Mouse (Mus musculus) layer of hippocampus, postnatal 36 days (tissue): ENCODE results near the gene Tmem8. TPM values are rescaled to one million over a fixed set of nuclear protein-coding genes. Genes with fewer than 3 reads are reported as not detected.

Experiments
- DNase-seq, 2 experiments: peaks; one replicate each; pipeline ENCODE4 v3.0.0; 2022
- total RNA-seq, 2 experiments: library from RNA; stranded (reverse); gene quantifications; 2 replicates each; pipeline ENCODE4 v1.2.3; 2021

The Tmem8 gene
- total RNA-seq, 2 experiments from 2014 or later: 10.8 to 11.9 TPM

DNA sequence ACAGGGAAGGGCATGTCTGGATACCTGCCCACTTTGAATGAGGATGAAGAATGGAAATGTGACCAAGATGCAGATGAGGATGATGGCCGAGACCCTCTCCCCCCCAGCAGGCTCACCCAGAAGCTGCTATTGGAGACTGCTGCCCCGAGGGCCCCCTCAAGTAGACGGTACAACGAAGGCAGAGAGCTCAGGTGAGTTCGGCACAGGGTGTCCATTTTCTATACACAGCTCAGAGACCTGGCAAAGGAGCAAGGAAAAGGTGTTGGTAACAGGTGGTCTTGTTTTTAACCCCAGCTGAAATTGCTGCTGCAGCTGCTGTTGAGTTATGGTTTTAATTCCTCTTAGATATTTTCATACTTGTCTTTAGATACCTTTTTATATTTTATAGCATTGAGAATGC, 30.3 kb downstream of the Tmem8 start:
- no peak for DNase-seq

DNA sequence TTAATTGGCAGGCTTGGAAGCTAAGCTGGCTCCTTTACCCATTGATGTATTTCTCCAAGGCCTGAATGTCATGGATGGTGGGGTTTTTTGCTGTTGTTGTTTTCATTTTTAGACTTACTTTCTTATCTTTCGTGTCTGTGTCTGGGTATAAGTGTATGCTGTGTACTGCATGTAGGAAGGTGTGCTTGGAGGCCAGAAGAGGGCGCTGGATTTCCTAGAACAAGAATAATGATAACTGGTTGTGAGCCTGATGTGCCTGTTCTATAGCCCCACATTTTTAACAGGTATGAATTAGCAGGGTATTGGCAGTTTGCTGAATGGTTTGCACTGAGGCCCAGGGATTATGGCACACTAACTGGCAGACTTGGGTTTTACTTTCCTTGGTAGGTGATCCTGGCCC, 36.0 kb downstream of the Tmem8 start:
- no peak for DNase-seq

DNA sequence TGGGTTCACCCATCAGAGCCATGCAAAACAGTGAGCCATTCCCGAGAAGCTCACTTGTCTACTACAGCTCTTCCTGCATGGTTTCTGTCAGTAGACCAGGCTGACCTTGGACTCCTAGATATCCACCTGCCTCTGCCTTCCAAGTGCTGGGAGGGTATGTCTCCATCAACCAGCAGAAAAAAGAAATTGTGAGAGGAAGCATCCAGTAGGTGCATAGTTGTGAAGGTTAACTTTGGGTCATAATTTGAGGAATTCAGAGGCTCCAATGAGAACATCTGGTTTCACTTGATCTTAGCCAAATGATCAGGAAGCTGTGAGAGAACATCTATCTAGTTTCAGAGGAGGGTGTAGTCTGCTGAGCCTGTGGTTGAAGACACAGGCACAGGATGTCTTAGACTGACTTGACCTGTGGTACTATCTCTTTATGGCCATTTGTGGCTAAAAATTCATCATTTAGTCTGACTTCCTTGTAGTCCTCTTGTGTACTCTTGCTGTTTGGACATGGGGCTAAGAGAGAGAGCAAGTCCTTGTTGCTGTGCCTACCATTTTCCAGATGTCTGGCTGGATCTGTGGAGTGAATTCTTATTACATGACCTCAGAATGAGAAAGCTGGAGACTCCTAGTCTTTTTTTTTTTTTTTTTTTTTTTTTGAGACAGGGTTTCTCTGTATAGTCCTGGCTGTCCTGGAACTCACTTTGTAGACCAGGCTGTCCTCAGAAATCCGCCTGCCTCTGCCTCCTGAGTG, 39.0 kb downstream of the Tmem8 start:
- DNase-seq: no peak

DNA sequence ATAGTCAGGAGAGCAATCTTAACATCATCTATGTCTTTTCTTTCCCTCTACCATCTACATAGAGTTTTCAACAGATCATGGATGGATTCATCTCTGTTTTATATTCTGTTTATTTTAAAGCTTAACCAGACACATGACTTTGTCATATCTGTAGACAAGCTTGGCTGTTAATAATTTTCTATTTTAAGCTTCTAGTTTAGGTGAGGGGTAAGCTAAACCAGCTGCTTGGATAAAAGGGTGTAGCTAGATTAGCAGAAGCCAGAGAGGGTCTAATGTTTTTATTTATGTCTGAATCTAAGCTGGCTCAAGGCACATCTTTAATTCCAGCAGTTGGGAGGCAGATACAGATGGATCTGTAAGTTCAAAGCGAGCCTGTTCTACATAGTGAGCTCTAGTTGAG, 49.6 kb downstream of the Tmem8 start:
- no peak for DNase-seq

DNA sequence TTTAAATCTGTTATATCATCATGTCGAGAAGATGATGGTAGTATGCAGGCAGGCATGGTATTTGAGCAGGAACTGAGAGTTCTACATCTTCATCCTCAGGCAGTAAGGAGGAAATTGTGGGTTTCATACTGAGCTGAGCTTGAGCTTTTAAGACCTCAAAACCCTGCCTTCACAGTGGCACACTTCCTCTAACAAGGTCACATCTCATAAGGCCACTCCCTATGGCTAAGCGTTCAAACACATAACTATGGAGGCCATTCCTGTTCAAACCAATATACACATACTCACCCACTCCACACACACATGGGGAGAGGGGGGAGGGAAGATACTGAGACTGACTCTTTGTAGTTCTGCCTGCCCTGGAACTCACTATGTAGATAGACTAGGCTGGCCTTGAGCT, 54.9 kb downstream of the Tmem8 start:
- DNase-seq: no peak

Other genes starting within 250 kb of the Tmem8 start
- gene Mcrip2, start 244.5 kb upstream of the Tmem8 start, total RNA-seq: 10 to 100 TPM; 25.4 to 28.9 TPM
- gene Mettl26, start 238.2 kb upstream of the Tmem8 start, total RNA-seq: 10 to 100 TPM; 36.3 to 37.7 TPM
- gene Wfikkn1, start 232.4 kb upstream of the Tmem8 start, total RNA-seq: 1 to 10 TPM; 1.8 to 2.4 TPM
- 10 to 100 TPM; 49.6 to 55.5 TPM for gene Rab40c, start 193.6 kb upstream of the Tmem8 start, total RNA-seq
- gene Pigq, start 168.4 kb upstream of the Tmem8 start, total RNA-seq: 100 to 1,000 TPM; 125 to 129 TPM
- under 1 TPM; 0.17 to 0.61 TPM for gene Nhlrc4, start 168.3 kb upstream of the Tmem8 start, total RNA-seq
- under 1 TPM; 0.95 to 0.96 TPM for gene A930017K11Rik, start 160.7 kb upstream of the Tmem8 start, total RNA-seq
- 10 to 100 TPM; 52.5 to 60.2 TPM for gene Capn15, start 127.5 kb upstream of the Tmem8 start, total RNA-seq
- gene Rab11fip3, start 43.7 kb upstream of the Tmem8 start, total RNA-seq: 100 to 1,000 TPM in 1 of 2 experiments, 10 to 100 TPM in 1; 99.5 to 112 TPM
- 10 to 100 TPM; 25.5 to 26.5 TPM for gene Decr2, start 23.0 kb upstream of the Tmem8 start, total RNA-seq
- gene Nme4, start 17.7 kb upstream of the Tmem8 start, total RNA-seq: 1 to 10 TPM; 4.6 to 5.0 TPM
- gene Mrpl28, start 10.2 kb downstream of the Tmem8 start, total RNA-seq: 10 to 100 TPM; 64.5 to 66.3 TPM
- gene Axin1, start 25.4 kb downstream of the Tmem8 start, total RNA-seq: 10 to 100 TPM; 23.0 to 24.8 TPM
- gene Pdia2, start 85.8 kb downstream of the Tmem8 start, total RNA-seq: under 1 TPM in 1 of 2 experiments, not detected in 1; 0.57 TPM
- gene Rgs11, start 89.7 kb downstream of the Tmem8 start, total RNA-seq: 10 to 100 TPM; 46.5 to 48.8 TPM
- gene Arhgdig, start 94.5 kb downstream of the Tmem8 start, total RNA-seq: 10 to 100 TPM; 66.2 to 75.5 TPM
- gene Fam234a, start 130.9 kb downstream of the Tmem8 start, total RNA-seq: 10 to 100 TPM; 14.2 to 17.9 TPM
- 10 to 100 TPM; 90.0 to 93.2 TPM for gene Luc7l, start 139.6 kb downstream of the Tmem8 start, total RNA-seq